Mouse (Mus musculus) midbrain, postnatal 0 days (tissue): ENCODE measurements around the gene Mrpl2. TPM values are rescaled to one million over a fixed set of nuclear protein-coding genes. Genes with fewer than 3 reads are reported as not detected.

Experiments
- ATAC-seq: fragments of 200-750 bp; cut with Nextera tagmentation; 2 replicates; pipeline ENCODE4 v1.8.0; 2017; ENCODE audit warnings: moderate number of reproducible peaks, mild to moderate bottlenecking, moderate TSS enrichment, moderate library complexity; ENCODE audit not compliant: low FRiP score
- DNase-seq: peaks from one replicate; pipeline ENCODE4 v3.0.0-alpha.2; 2015; ENCODE audit warnings: low spot score
- H3K27ac ChIP-seq: fragments of 300-500 bp; sonication (generic); 2 replicates; pipeline ENCODE4 v1.5.1; 2014; ENCODE audit warnings: low read depth, mild to moderate bottlenecking, low read length, mixed read lengths
- H3K27me3 ChIP-seq: fragments of 300-500 bp; sonication (generic); 2 replicates; pipeline ENCODE4 v1.6.1; 2014; ENCODE audit warnings: low read length, control low read depth, mixed read lengths; ENCODE audit not compliant: insufficient read depth
- H3K36me3 ChIP-seq: fragments of 300-500 bp; sonication (generic); 2 replicates; pipeline ENCODE4 v1.6.1; 2014; ENCODE audit warnings: low read length, control low read depth, mixed read lengths; ENCODE audit not compliant: insufficient read depth
- H3K4me1 ChIP-seq: fragments of 300-500 bp; sonication (generic); 2 replicates; pipeline ENCODE4 v1.6.1; 2014; ENCODE audit warnings: mild to moderate bottlenecking, control low read depth, antibody characterized with exemption, low read length, mixed read lengths; ENCODE audit not compliant: insufficient read depth
- H3K4me2 ChIP-seq: fragments of 300-500 bp; sonication (generic); 2 replicates; pipeline ENCODE4 v1.6.1; 2014; ENCODE audit warnings: low read depth, mild to moderate bottlenecking, low read length, mixed read lengths; ENCODE audit not compliant: poor library complexity, severe bottlenecking
- H3K4me3 ChIP-seq: fragments of 300-500 bp; sonication (generic); 2 replicates; pipeline ENCODE4 v1.5.1; 2014; ENCODE audit warnings: low read depth, mild to moderate bottlenecking, low read length, moderate library complexity
- H3K9ac ChIP-seq: fragments of 300-500 bp; sonication (generic); replicated peaks from 2 replicates; pipeline ENCODE4 v1.6.1; 2014; ENCODE audit warnings: mild to moderate bottlenecking, low read length, moderate library complexity, mixed read lengths; ENCODE audit not compliant: poor library complexity, severe bottlenecking
- H3K9me3 ChIP-seq: fragments of 300-500 bp; sonication (generic); 2 replicates; pipeline ENCODE4 v1.6.1; 2016; ENCODE audit warnings: low read length, control low read depth
- CTCF ChIP-seq: IDR thresholded peaks from 2 replicates; pipeline ENCODE4 v1.5.1; 2016; ENCODE audit warnings: antibody characterized with exemption, mild to moderate bottlenecking
- WGBS: fragments of 180-500 bp; shearing (Covaris S2); extraction: QIAGEN DNeasy Blood & Tissue Kit; methylation state at CpG from one replicate; pipeline ENCODE4 v1.1.7; 2014; 5-methylcytosine and 5-hydroxymethylcytosine counted together
- polyA plus RNA-seq: library from polyadenylated mRNA; unstranded; fragments of >200 nt; fragmentation: Nextera tagmentation; extraction: Ambion mirVana; gene quantifications from 2 replicates; pipeline ENCODE4 v1.2.1, GENCODE M21; 2015
- total RNA-seq: library from RNA; depleted of rRNA; stranded (reverse); fragments of >200 nt; gene quantifications from 2 replicates; pipeline ENCODE4 v1.2.3, GENCODE M21; 2014

The Mrpl2 gene
- total and polyA plus RNA-seq, 2 experiments from 2014 or later, result 46.7 to 85.7 TPM

- no peaks in the 10 kb centered on the region for H3K27me3 ChIP-seq
- H3K27ac ChIP-seq, result 0 out of 2 replicates have a peak overlapping the region, but pooled peaks have one; percentile 38
- no peak overlapping the region for H3K9ac ChIP-seq
- DNase-seq (no peak), ATAC-seq (no peak)
- H3K4me2 ChIP-seq, result no peak overlapping the region
- WGBS, result 37% methylated on average over 5 of the region's 5 CpGs
- H3K4me1 ChIP-seq, result no peaks in the 10 kb centered on the region
- no peak overlapping the region for H3K4me3 ChIP-seq
- no peaks in the 10 kb centered on the region for H3K9me3 ChIP-seq
- no peaks in the 10 kb centered on the region for H3K36me3 ChIP-seq
- TF ChIP-seq CTCF, result no peak
Observed at GRCm38 (mm10) chr17:46605126-46605525, 40.9 kb upstream of the Mrpl2 start.

GRCm38 (mm10) chr17:46605987-46606386 lies 40.0 kb upstream of the Mrpl2 start:
- 77% methylated on average over 12 of the region's 12 CpGs for WGBS
- DNase-seq, result no peak
- H3K36me3 ChIP-seq, result no peaks in the 10 kb centered on the region
- no peak for TF ChIP-seq CTCF
- H3K4me1 ChIP-seq, result no peaks in the 10 kb centered on the region
- H3K4me2 ChIP-seq, result no peak overlapping the region
- no peak overlapping the region for H3K9ac ChIP-seq
- ATAC-seq, result no peak
- no peak overlapping the region for H3K27ac ChIP-seq
- no peaks in the 10 kb centered on the region for H3K27me3 ChIP-seq
- no peaks in the 10 kb centered on the region for H3K9me3 ChIP-seq
- no peak overlapping the region for H3K4me3 ChIP-seq

GRCm38 (mm10) chr17:46609721-46610514 lies 36.1 kb upstream of the Mrpl2 start:
- H3K4me2 ChIP-seq, result no peak overlapping the region
- no peaks in the 10 kb centered on the region for H3K36me3 ChIP-seq
- ATAC-seq, result no peak
- no peaks in the 10 kb centered on the region for H3K9me3 ChIP-seq
- TF ChIP-seq CTCF, result no peak
- H3K9ac ChIP-seq, result no peak overlapping the region
- H3K4me3 ChIP-seq, result no peak overlapping the region
- no peaks in the 10 kb centered on the region for H3K4me1 ChIP-seq
- 61% methylated on average over 15 of the region's 15 CpGs for WGBS
- no peak for DNase-seq
- H3K27me3 ChIP-seq, result no peaks in the 10 kb centered on the region
- H3K27ac ChIP-seq, result no peak overlapping the region

- TF ChIP-seq CTCF, result no peak
- Histone ChIP-seq H3K9me3 (no peaks in the 10 kb centered on the region), H3K27me3 (no peaks in the 10 kb centered on the region), H3K4me3 (no peak overlapping the region), H3K4me1 (no peaks in the 10 kb centered on the region), H3K9ac (no peak overlapping the region), H3K36me3 (no peaks in the 10 kb centered on the region), H3K27ac (no peak overlapping the region), H3K4me2 (no peak overlapping the region)
- WGBS, result 95% methylated on average over 6 of the region's 6 CpGs
- no peak for DNase-seq
- no peak for ATAC-seq
Observed at GRCm38 (mm10) chr17:46611316-46611715, 34.7 kb upstream of the Mrpl2 start.

GRCm38 (mm10) chr17:46612189-46612588 lies 33.8 kb upstream of the Mrpl2 start:
- ATAC-seq, result no peak
- no peaks in the 10 kb centered on the region for H3K36me3 ChIP-seq
- H3K9me3 ChIP-seq, result no peaks in the 10 kb centered on the region
- H3K4me3 ChIP-seq, result no peak overlapping the region
- H3K9ac ChIP-seq, result no peak overlapping the region
- no peak for DNase-seq
- H3K4me2 ChIP-seq, result no peak overlapping the region
- H3K4me1 ChIP-seq, result no peaks in the 10 kb centered on the region
- no peak overlapping the region for H3K27ac ChIP-seq
- WGBS, result 73% methylated on average over 2 of the region's 2 CpGs
- no peaks in the 10 kb centered on the region for H3K27me3 ChIP-seq
- no peak for TF ChIP-seq CTCF

- no peaks in the 10 kb centered on the region for H3K4me1 ChIP-seq
- no peak overlapping the region for H3K4me3 ChIP-seq
- no peak for TF ChIP-seq CTCF
- DNase-seq (no peak), ATAC-seq (no peak)
- WGBS, result 44% methylated on average over 4 of the region's 4 CpGs
- no peak overlapping the region for H3K27ac ChIP-seq
- H3K27me3 ChIP-seq, result no peaks in the 10 kb centered on the region
- H3K36me3 ChIP-seq, result no peaks in the 10 kb centered on the region
- H3K9me3 ChIP-seq, result no peaks in the 10 kb centered on the region
- H3K9ac ChIP-seq, result no peak overlapping the region
- no peak overlapping the region for H3K4me2 ChIP-seq
Observed at GRCm38 (mm10) chr17:46612820-46613219, 33.2 kb upstream of the Mrpl2 start.
